Mouse (Mus musculus) liver, embryonic 12.5 days (tissue): ENCODE results near the gene Plscr3. TPM values are rescaled to one million over a fixed set of nuclear protein-coding genes. Genes with fewer than 3 reads are reported as not detected.

Experiments used
- ATAC-seq: fragments of 200-750 bp; cut with Nextera tagmentation; 2 replicates; pipeline ENCODE4 v1.8.0; 2017; ENCODE audit warnings: moderate number of reproducible peaks, mild to moderate bottlenecking, moderate library complexity
- H3K27ac ChIP-seq: fragments of 300-500 bp; sonication (generic); 2 replicates; pipeline ENCODE4 v1.5.1; 2016; ENCODE audit warnings: mild to moderate bottlenecking
- H3K27me3 ChIP-seq: fragments of 300-500 bp; sonication (generic); replicated peaks from 2 replicates; pipeline ENCODE4 v1.6.1; 2016; ENCODE audit warnings: mild to moderate bottlenecking, moderate library complexity
- H3K36me3 ChIP-seq: fragments of 300-500 bp; sonication (generic); 2 replicates; pipeline ENCODE4 v1.6.1; 2016; ENCODE audit warnings: mild to moderate bottlenecking, moderate library complexity
- H3K4me1 ChIP-seq: fragments of 300-500 bp; sonication (generic); 2 replicates; pipeline ENCODE4 v1.6.1; 2016
- H3K4me2 ChIP-seq: fragments of 300-500 bp; sonication (generic); 2 replicates; pipeline ENCODE4 v1.6.1; 2016; ENCODE audit warnings: mild to moderate bottlenecking, moderate library complexity
- H3K4me3 ChIP-seq: fragments of 300-500 bp; sonication (generic); 2 replicates; pipeline ENCODE4 v1.5.1; 2016; ENCODE audit warnings: mild to moderate bottlenecking, moderate library complexity
- H3K9ac ChIP-seq: fragments of 300-500 bp; sonication (generic); 2 replicates; pipeline ENCODE4 v1.6.1; 2016; ENCODE audit warnings: mild to moderate bottlenecking, moderate library complexity
- H3K9me3 ChIP-seq: fragments of 300-500 bp; sonication (generic); replicated peaks from 2 replicates; pipeline ENCODE4 v1.6.1; 2016; ENCODE audit warnings: mild to moderate bottlenecking, moderate library complexity
- whole genome bisulfite sequencing: fragments of 180-500 bp; shearing (Covaris S2); methylation state at CpG from one replicate; pipeline ENCODE4 v1.1.7; 2016; ENCODE audit not compliant: insufficient replicate concordance; 5-methylcytosine and 5-hydroxymethylcytosine counted together
- polyA plus RNA-seq: library from polyadenylated mRNA; unstranded; fragments of >200 nt; fragmentation: Nextera tagmentation; extraction: Ambion mirVana; gene quantifications from 2 replicates; pipeline ENCODE4 v1.2.1, GENCODE M21; 2016

Gene Plscr3
- polyA plus RNA-seq, 1 experiment from 2014 or later: 37.7 TPM

DNA sequence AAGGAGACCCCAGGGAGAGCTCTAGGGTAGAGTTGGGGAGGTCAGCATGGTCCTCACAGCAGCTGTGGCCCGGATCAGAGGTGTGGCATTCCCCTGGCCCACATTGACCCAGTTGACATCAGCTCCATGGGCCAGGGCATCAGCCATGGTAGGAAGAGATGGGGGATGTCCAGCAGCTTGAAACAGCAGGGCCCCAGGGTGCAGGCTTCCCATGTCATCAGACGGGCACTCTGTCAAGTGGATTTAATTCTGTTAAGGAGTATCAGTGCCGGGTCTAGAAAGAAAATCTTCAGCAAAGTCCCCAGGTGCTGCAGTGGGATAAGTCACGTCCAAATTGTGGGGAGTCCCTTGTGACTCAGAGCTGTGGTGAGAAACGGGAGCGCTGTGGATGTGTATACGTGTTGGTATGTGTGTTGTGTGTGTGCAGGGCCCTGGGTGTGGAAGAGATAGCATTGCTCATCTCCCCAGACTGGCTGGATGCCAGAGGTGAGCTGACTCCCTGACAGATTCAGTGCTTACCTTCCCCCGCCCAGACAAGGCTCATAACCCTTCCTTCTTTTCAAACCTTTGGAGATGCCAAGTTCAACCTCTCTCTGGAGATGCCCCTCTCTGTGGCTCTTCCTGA lies 37.5 kb downstream of the Plscr3 start:
- WGBS: 80% methylated on average over 8 of the region's 8 CpGs
- H3K36me3 ChIP-seq: no peaks in the 10 kb centered on the region
- H3K4me2 ChIP-seq: no peak overlapping the region
- no peaks in the 10 kb centered on the region for H3K9me3 ChIP-seq
- no peak for ATAC-seq
- H3K9ac ChIP-seq: no peak overlapping the region
- no peaks in the 10 kb centered on the region for H3K27me3 ChIP-seq
- H3K27ac ChIP-seq: no peak overlapping the region
- H3K4me3 ChIP-seq: no peak overlapping the region
- peaks cover 88% of the 10 kb centered on the region for H3K4me1 ChIP-seq

DNA sequence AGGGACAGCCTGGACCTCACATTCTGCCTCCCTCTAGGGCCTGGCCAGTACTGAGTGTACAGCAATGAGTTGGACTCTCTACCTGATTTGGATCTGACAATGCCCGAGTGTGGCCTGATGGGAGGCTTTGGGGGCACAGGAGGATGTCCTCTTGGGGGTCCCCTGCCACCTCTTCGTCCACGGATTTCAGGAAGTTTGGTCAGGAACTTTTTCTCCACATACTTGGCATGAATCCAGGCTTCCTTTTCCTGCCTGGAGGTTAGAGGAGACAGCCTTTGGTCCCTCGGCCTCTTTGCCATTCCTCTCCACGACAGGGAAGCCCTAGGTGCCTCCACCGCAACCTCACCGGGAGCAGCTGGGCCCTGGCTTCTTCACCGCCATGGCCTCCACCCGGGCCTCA lies 38.1 kb downstream of the Plscr3 start:
- no peak for ATAC-seq
- no peak overlapping the region for H3K9ac ChIP-seq
- H3K9me3 ChIP-seq: no peaks in the 10 kb centered on the region
- no peak overlapping the region for H3K4me2 ChIP-seq
- H3K4me1 ChIP-seq: peaks cover 82% of the 10 kb centered on the region
- peak overlapping the region; percentile 41; the same call in 1 of the 2 replicates for H3K27ac ChIP-seq
- H3K4me3 ChIP-seq: no peak overlapping the region
- H3K36me3 ChIP-seq: no peaks in the 10 kb centered on the region
- 74% methylated on average over 9 of the region's 9 CpGs for WGBS
- H3K27me3 ChIP-seq: no peaks in the 10 kb centered on the region

DNA sequence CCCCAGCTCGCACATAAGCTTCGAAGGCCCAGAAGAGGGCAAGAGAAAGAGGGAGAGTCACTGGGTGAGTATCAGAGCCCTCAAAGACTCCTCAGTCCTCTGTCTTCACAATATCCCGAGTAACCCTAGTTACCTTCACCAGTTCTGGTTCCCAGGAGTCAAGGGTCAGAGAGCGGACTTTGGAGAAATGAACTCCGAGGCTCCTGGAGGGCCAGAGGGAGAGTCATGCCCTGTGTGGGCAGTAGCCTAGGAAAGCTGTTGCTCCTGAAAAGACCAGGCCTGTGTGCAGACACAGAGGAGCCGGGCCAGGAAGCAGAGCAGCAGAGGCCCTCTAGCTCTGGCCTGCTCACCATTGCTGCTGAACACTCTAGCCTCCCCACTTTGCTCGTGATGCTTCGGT lies 38.5 kb downstream of the Plscr3 start:
- H3K27me3 ChIP-seq: no peaks in the 10 kb centered on the region
- no peak overlapping the region for H3K4me3 ChIP-seq
- no peaks in the 10 kb centered on the region for H3K36me3 ChIP-seq
- H3K9ac ChIP-seq: no peak overlapping the region
- 70% methylated on average over 8 of the region's 8 CpGs for WGBS
- H3K27ac ChIP-seq: peak overlapping the region; percentile 41; the same call in 1 of the 2 replicates
- no peak overlapping the region for H3K4me2 ChIP-seq
- peaks cover 80% of the 10 kb centered on the region for H3K4me1 ChIP-seq
- H3K9me3 ChIP-seq: no peaks in the 10 kb centered on the region
- no peak for ATAC-seq

DNA sequence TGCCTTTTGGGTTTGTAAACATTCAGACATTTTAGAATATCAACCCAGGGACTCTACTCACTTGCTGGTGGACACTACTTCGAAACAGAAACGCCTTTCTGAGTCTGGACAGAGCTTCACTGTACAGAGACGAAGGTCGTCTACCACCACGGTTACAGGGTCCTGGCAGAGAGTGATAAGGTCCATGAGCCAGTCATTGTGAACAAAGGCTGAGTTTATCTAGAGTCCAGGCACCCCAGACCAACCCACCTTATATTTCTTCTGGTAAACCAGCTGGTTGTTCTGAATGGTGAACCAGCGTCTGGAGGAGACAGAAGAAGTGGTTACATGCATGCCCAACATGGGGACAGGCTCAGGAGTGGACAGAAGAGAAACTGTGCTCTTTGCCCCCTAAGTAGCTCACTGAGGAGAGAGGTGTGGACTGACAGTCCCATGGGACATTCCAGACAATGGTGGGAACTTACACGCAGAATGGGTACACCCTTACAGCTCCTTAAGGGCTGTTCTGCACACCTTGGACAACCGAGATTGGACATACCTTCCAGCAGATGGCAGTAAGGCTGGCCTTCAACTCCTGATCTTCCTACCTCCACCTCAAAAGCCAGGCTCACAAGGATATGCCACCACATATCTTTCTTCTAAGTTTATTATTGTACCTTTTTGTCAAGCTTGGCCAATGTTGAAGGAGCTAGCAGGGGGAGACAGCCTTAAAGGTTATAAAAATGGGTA lies 40.9 kb downstream of the Plscr3 start:
- H3K9me3 ChIP-seq: no peaks in the 10 kb centered on the region
- ATAC-seq: peak; percentile 90
- 29% methylated on average over 8 of the region's 8 CpGs for WGBS
- peak overlapping the region; percentile 10; the same call in 1 of the 2 replicates for H3K4me3 ChIP-seq
- H3K4me2 ChIP-seq: peak overlapping the region; percentile 55
- peaks cover 77% of the 10 kb centered on the region for H3K4me1 ChIP-seq
- no peaks in the 10 kb centered on the region for H3K27me3 ChIP-seq
- H3K9ac ChIP-seq: peak overlapping the region; percentile 33
- no peaks in the 10 kb centered on the region for H3K36me3 ChIP-seq
- peak overlapping the region; percentile 80 for H3K27ac ChIP-seq

DNA sequence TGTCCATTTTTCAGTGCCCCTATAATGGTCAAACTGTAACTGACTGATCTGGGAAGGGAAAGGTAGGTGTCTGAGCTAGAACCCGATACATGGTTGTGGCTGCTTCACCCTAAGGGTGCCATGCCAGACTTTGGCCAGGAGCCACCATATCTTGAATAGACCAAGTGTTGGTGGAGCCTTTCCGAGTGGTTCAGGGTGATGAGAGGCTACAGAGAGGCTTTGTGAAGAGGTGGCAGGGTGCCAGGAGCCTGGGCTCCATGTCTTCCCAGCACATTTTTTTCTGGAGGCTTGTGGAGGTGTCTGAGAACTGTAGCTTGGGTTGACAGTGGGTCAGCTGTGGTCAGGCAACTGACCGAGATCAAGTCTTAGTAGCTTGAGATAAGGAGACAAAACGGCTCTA lies 45.3 kb downstream of the Plscr3 start:
- H3K9ac ChIP-seq: no peak overlapping the region
- no peak overlapping the region for H3K4me3 ChIP-seq
- ATAC-seq: no peak
- H3K9me3 ChIP-seq: no peaks in the 10 kb centered on the region
- H3K4me1 ChIP-seq: peaks cover 59% of the 10 kb centered on the region
- no peaks in the 10 kb centered on the region for H3K27me3 ChIP-seq
- 48% methylated on average over 4 of the region's 4 CpGs for WGBS
- H3K36me3 ChIP-seq: no peaks in the 10 kb centered on the region
- no peak overlapping the region for H3K27ac ChIP-seq
- no peak overlapping the region for H3K4me2 ChIP-seq

DNA sequence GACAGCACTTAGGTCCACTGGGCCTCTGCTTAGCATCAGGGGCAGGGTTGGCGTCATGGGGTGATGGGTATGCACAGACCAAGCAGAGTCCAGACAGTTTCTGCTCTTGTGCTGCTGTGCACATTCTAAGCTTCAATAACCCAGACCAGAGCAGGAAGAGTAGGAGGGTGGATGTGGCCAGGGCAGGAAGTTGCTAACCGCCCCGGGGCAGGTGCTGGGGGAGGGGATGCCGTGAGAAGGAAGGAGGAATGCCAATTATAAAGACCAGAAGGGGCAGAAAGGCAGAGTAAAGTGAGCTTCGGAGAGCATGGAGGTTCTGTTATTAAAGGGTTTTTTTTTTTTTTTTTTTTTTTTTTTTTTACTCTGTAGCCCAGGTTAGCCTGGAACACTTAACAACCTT lies 48.5 kb downstream of the Plscr3 start:
- peak overlapping the region; percentile 57; the same call in 1 of the 2 replicates for H3K27ac ChIP-seq
- ATAC-seq: 0 out of 2 replicates have a peak, but pooled peaks have one; percentile 9
- WGBS: 21% methylated on average over 5 of the region's 5 CpGs
- no peak overlapping the region for H3K4me3 ChIP-seq
- H3K4me1 ChIP-seq: peaks cover 54% of the 10 kb centered on the region
- peak overlapping the region; percentile 45 for H3K9ac ChIP-seq
- no peaks in the 10 kb centered on the region for H3K9me3 ChIP-seq
- no peaks in the 10 kb centered on the region for H3K36me3 ChIP-seq
- H3K27me3 ChIP-seq: peaks cover 7% of the 10 kb centered on the region
- 0 out of 2 replicates have a peak overlapping the region, but pooled peaks have one; percentile 50 for H3K4me2 ChIP-seq

DNA sequence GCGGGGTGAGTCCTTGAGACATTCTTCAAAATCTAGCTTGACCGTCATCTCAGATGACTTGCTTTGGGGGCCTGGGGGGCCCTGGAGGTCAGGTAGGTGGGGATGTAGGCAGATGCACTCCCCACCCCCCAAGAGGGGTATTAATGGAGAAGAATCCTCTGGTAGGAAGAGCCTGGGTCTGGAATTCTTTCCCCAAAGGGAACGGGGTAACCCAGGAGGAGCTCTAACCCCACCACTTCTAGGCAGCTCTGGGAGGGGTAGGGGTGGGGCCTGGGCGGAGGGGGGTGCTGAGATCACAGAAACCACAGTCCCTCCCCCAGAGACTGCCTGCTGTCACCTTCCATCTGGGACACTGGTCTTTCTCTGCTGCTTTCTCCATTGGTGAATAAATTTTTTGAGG lies 49.1 kb downstream of the Plscr3 start, which contains the start of gene Acap1:
Gene Acap1 (minus strand): TSS at position 249 of the 400 bp plus-strand sequence.
- H3K9me3 ChIP-seq: no peaks in the 10 kb centered on the region
- ATAC-seq: peak; percentile 78
- peak within 1 kb of the TSS; percentile 45 for H3K9ac ChIP-seq
- peaks cover 54% of the 10 kb centered on the region for H3K4me1 ChIP-seq
- peak within 1 kb of the TSS; percentile 50 for H3K4me2 ChIP-seq
- H3K27ac ChIP-seq: peak within 1 kb of the TSS; percentile 57
- 36% methylated on average over 4 of the region's 4 CpGs for WGBS
- peaks cover 8% of the 10 kb centered on the region for H3K27me3 ChIP-seq
- no peaks in the 10 kb centered on the region for H3K36me3 ChIP-seq
- H3K4me3 ChIP-seq: peak within 1 kb of the TSS; percentile 25; the same call in 1 of the 2 replicates

DNA sequence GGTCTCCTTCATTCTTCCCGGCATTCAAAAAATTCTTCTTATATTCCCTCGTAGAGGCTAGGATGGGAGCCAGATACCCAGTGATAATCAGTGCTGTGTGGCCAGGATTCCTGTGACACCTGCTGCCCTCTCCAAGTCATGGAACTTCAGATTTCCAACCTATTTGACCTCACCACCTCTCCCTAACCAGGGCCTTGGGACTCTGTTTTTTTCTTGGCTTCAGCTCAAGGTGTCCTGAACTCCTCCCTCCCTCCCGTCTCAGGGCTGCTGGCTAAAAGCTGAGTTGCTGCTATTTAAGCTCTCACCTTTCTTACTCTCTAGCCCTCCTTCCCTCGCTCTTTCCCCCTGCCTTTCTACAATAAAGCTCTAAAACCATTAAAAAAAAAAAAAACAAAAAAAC lies 53.7 kb downstream of the Plscr3 start:
- H3K27ac ChIP-seq: no peak overlapping the region

DNA sequence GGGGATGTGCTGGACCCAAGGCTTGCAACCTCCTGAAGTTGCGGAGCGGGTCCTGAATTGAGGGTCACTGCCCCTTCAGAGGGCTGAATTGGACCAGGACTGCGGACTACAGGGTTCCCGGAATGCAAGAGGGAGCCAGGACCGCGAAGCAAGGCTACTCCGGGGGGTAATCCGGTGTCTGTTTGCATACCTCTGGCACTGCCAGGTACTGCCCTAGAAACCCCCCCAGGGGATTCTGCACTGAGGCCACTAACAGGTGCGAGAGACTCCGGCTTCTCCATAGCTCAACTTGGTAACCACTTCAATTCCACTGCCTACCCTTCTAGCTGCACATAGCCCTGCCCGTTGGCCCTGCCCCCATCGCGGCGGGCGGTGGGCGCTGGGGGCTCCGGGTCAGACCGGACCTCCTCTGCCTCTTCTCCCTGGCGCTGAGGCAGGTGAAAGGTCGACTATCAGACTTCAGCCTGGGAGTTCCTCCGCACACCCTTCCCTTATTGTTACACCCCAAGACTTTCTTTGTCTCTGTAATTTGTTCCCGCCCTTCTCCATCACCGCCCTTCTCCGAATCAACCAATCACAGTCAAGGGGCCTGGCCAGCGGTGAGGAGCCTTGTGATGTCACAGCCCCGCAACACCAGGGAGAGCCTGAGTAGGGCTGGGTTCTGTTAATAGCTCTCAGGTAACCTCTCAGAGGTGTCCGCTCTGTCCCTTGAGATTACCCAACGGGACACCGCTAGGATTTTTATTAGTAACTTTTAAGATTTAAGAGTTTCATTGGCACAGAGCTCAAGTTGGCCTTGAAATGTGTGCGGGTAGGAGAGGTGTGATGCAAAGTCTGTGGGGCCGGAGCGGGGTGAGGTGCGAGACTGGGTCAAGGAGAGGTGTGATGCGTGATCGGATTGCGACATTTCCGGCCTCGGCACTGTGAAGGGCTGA lies 54.6 kb downstream of the Plscr3 start, which contains the start of the genes 2810408A11Rik and Neurl4:
Gene 2810408A11Rik (minus strand): TSS at position 517 of the 935 bp plus-strand sequence.
Gene Neurl4 (plus strand): TSS at position 602 of the 935 bp plus-strand sequence.
- WGBS: under 1% methylated on average over 38 of the region's 38 CpGs
- peak within 1 kb of the TSS; percentile 92 for H3K9ac ChIP-seq
- peaks cover 49% of the 10 kb centered on the region for H3K4me1 ChIP-seq
- peak within 1 kb of the TSS; percentile 95 for H3K4me2 ChIP-seq
- H3K36me3 ChIP-seq: peaks cover 27% of the 10 kb centered on the region
- H3K4me3 ChIP-seq: peak within 1 kb of the TSS; percentile 86
- peaks cover 8% of the 10 kb centered on the region for H3K27me3 ChIP-seq
- no peaks in the 10 kb centered on the region for H3K9me3 ChIP-seq
- peak; percentile 91 for ATAC-seq
- H3K27ac ChIP-seq: peak within 1 kb of the TSS; percentile 95

More for the DNA sequence above, 53.7 kb downstream of the Plscr3 start:
- Histone ChIP-seq H3K9ac (no peak overlapping the region; the same call in 1 of the 2 replicates), H3K4me1 (peaks cover 57% of the 10 kb centered on the region), H3K4me3 (peak overlapping the region; percentile 86; the same call in 1 of the 2 replicates), H3K36me3 (peaks cover 18% of the 10 kb centered on the region), H3K27me3 (peaks cover 8% of the 10 kb centered on the region), H3K9me3 (no peaks in the 10 kb centered on the region), H3K4me2 (peak overlapping the region; percentile 95)
- WGBS: 45% methylated on average over 4 of the region's 4 CpGs
- ATAC-seq: no peak

DNA sequence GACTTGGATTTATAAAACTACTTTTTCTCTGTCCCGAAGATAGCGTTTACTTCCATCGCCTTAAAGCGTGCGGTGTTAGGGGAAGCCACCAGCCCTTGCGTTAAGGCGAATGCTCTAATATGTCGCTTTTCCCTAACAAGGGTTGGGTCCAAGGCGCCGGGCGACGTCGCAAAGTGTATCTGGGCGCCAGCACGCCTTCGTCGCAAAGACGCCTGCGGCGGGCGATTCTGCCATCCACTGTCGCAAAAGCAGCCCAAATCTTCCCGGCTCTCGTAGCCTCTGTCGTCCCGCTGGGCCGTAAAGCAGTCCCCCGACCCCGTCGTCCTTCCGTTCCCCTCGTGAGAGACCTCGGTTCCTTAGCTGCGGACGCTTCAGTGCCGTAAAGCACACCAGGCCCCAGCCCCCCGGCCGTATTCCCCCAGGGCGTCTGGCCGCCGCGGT lies 55.2 kb downstream of the Plscr3 start:
- H3K9ac ChIP-seq: peak overlapping the region; percentile 92
- peaks cover 33% of the 10 kb centered on the region for H3K36me3 ChIP-seq
- under 1% methylated on average over 42 of the region's 42 CpGs for WGBS
- H3K9me3 ChIP-seq: no peaks in the 10 kb centered on the region
- ATAC-seq: peak; percentile 62
- peak overlapping the region; percentile 95 for H3K4me2 ChIP-seq
- H3K4me3 ChIP-seq: peak overlapping the region; percentile 86
- H3K4me1 ChIP-seq: peaks cover 47% of the 10 kb centered on the region
- H3K27me3 ChIP-seq: peaks cover 8% of the 10 kb centered on the region
- H3K27ac ChIP-seq: peak overlapping the region; percentile 95
